Mouse (Mus musculus): ENCODE results near the gene Nme7.

- TF ChIP-seq CTCF (IDR thresholded peaks at IDR 0.05; ENCODE audit: low read depth) (no peak), EP300 (IDR thresholded peaks at IDR 0.05; ENCODE audit: low read depth) (no peak)
Measured at GRCm38 (mm10) chr1:164326600-164327155, 22.8 kb downstream of the Nme7 start.
